Comparison of ENCODE assay signal across 7 mouse cellular contexts in the genomic region with DNA sequence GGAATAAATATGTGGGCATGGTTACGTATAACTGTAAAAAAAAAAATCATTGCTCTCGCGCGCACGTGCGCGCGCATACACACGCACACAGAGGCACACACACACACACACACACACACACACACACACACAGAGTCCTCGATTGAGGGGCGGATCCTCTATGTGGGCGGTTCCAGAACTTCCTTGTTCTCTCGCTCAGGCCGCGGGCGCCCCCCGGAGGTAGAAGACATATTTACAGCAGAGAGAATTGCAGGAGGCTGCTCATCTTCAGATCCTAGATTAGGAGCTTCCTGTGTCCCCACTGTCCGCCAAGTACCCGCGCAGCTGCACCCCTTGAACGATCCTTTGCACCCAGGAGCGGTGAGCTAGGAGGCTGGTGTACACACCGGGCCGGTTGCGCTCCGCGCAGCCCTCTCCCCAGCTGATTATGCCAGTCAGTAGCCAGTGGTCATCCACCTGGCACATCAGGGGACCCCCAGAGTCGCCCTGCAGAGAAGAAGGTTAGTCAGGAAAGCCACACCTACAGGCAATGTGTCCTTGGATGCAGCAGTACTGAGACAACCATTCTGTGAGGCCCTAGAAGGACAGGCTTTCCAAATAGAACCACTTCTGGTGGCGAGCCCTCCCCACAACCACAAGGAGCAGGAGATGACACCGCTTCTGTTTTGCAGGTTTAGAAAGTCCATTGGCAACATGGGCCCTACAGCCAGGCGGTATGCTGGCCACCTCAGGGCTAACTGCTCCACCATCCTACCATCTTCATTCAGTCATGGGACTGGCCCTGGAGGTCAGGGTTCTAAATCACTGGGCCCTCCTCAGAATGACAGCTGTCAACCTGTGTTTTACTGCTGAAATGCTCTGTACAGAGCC. TPM values are rescaled to one million over a fixed set of nuclear protein-coding genes. Genes with fewer than 3 reads are reported as not detected.
DNase-seq lines count a peak whose midpoint lies in the region; ATAC-seq and TF ChIP-seq lines count a peak whose summit lies in the region.

No protein-coding gene starts in this region.

- 0 out of 2 replicates have a peak, but pooled peaks have one; percentile 48 for ATAC-seq in embryonic facial prominence, embryonic 13.5 days (ENCODE audit: insufficient number of reproducible peaks, insufficient read depth, low FRiP score, low TSS enrichment, low read depth)
- ATAC-seq in limb, embryonic 14.5 days (ENCODE audit: low FRiP score, low read depth): peak; percentile 83
- peak; percentile 83 for ATAC-seq in midbrain, postnatal 0 days (ENCODE audit: low FRiP score)

- no peaks in the 10 kb centered on the region for H3K9me3 ChIP-seq in embryonic facial prominence, embryonic 13.5 days
- no peaks in the 10 kb centered on the region for H3K9me3 ChIP-seq in limb, embryonic 14.5 days (ENCODE audit: control insufficient read depth, low read length)
- no peaks in the 10 kb centered on the region for H3K9me3 ChIP-seq in midbrain, postnatal 0 days (ENCODE audit: low read length)

- H3K27ac ChIP-seq in embryonic facial prominence, embryonic 13.5 days: no peak overlapping the region
- no peak overlapping the region for H3K27ac ChIP-seq in limb, embryonic 14.5 days (replicated peaks; ENCODE audit: low read depth, low read length)
- H3K27ac ChIP-seq in midbrain, postnatal 0 days (ENCODE audit: low read depth, low read length): 0 out of 2 replicates have a peak overlapping the region, but pooled peaks have one; percentile 44

- no peaks in the 10 kb centered on the region for H3K36me3 ChIP-seq in embryonic facial prominence, embryonic 13.5 days
- H3K36me3 ChIP-seq in limb, embryonic 14.5 days (ENCODE audit: control insufficient read depth, insufficient read depth, low read length): no peaks in the 10 kb centered on the region
- no peaks in the 10 kb centered on the region for H3K36me3 ChIP-seq in midbrain, postnatal 0 days (ENCODE audit: insufficient read depth, low read length)

- TF ChIP-seq CTCF in midbrain, postnatal 0 days (IDR thresholded peaks at IDR 0.05): peak; percentile 86

- WGBS in embryonic facial prominence, embryonic 13.5 days: 12% methylated on average over 31 of the region's 31 CpGs
- WGBS in limb, embryonic 14.5 days: 13% methylated on average over 31 of the region's 31 CpGs
- WGBS in midbrain, postnatal 0 days: 9% methylated on average over 31 of the region's 31 CpGs

- H3K9ac ChIP-seq in embryonic facial prominence, embryonic 13.5 days: peak overlapping the region; percentile 64
- H3K9ac ChIP-seq in limb, embryonic 14.5 days (ENCODE audit: low read depth, low read length, severe bottlenecking): peak overlapping the region; percentile 49; the same call in 1 of the 2 replicates
- peak overlapping the region; percentile 59 for H3K9ac ChIP-seq in midbrain, postnatal 0 days (replicated peaks; ENCODE audit: low read length, poor library complexity, severe bottlenecking)

- DNase-seq in adrenal gland, postnatal 36 days: peak; percentile 94 to 95
- peak; percentile 59 to 79 for DNase-seq in heart, adult 9 months (ENCODE audit: low spot score in 2 of 2)
- DNase-seq in kidney, adult 9 months: peak; percentile 96
- peak; percentile 91 for DNase-seq in limb, embryonic 14.5 days (ENCODE audit: low spot score)
- DNase-seq in midbrain, postnatal 0 days (ENCODE audit: low spot score): peak; percentile 95
- peak; percentile 73 to 91 for DNase-seq in spleen, postnatal 10 days (ENCODE audit: low spot score in 2 of 2)

- H3K4me2 ChIP-seq in embryonic facial prominence, embryonic 13.5 days: peak overlapping the region; percentile 63
- H3K4me2 ChIP-seq in limb, embryonic 14.5 days (replicated peaks; ENCODE audit: low read depth, low read length, severe bottlenecking): peak overlapping the region; percentile 52
- H3K4me2 ChIP-seq in midbrain, postnatal 0 days (ENCODE audit: low read depth, low read length, poor library complexity, severe bottlenecking): peak overlapping the region; percentile 56

- peaks cover 8% of the 10 kb centered on the region for H3K4me1 ChIP-seq in embryonic facial prominence, embryonic 13.5 days
- peaks cover 4% of the 10 kb centered on the region; the same call in 1 of the 2 replicates for H3K4me1 ChIP-seq in limb, embryonic 14.5 days (ENCODE audit: control insufficient read depth, insufficient read depth, low read length)
- no peaks in the 10 kb centered on the region for H3K4me1 ChIP-seq in midbrain, postnatal 0 days (ENCODE audit: insufficient read depth, low read length)

- TF ChIP-seq POLR2A in limb, embryonic 14.5 days (IDR thresholded peaks at IDR 0.05; ENCODE audit: borderline replicate concordance, extremely low read depth, insufficient read depth, insufficient read length): no peak

- 0 out of 2 replicates have a peak, but pooled peaks cover 12% of the 10 kb centered on the region for H3K27me3 ChIP-seq in embryonic facial prominence, embryonic 13.5 days
- no peaks in the 10 kb centered on the region for H3K27me3 ChIP-seq in limb, embryonic 14.5 days (ENCODE audit: control insufficient read depth, insufficient read depth, low read length)
- no peaks in the 10 kb centered on the region for H3K27me3 ChIP-seq in midbrain, postnatal 0 days (ENCODE audit: insufficient read depth, low read length)

- H3K4me3 ChIP-seq in embryonic facial prominence, embryonic 13.5 days: peak overlapping the region; percentile 37
- peak overlapping the region; percentile 27 for H3K4me3 ChIP-seq in limb, embryonic 14.5 days (replicated peaks; ENCODE audit: low read length)
- H3K4me3 ChIP-seq in midbrain, postnatal 0 days (ENCODE audit: low read depth, low read length): peak overlapping the region; percentile 23; the same call in 1 of the 2 replicates

RNA-seq across cellular contexts. Expression of a gene that starts 4.1 kb away (rescaled TPM):
- not detected for total RNA-seq in adrenal gland, postnatal 36 days (2021)
- 2.2 and 2.5 TPM in 2 replicates for polyA plus RNA-seq in embryonic facial prominence, embryonic 13.5 days (2015; fragmentation: Nextera tagmentation; extraction: Ambion mirVana)
- polyA plus RNA-seq in limb, embryonic 14.5 days (2012; rRNA removed): 0.54 and 0.72 TPM in 2 replicates
- polyA plus RNA-seq in limb, embryonic 14.5 days (2014; fragmentation: Nextera tagmentation; extraction: Ambion mirVana): 0.44 and 0.51 TPM in 2 replicates
- total RNA-seq in midbrain, postnatal 0 days (2014; rRNA removed): not detected in 2 replicates
- polyA plus RNA-seq in midbrain, postnatal 0 days (2015; fragmentation: Nextera tagmentation; extraction: Ambion mirVana): 0.17 TPM in 1 of 2 replicates, not detected in the other

RNA-seq across cellular contexts. Expression of a gene that starts 13.4 kb away (rescaled TPM):
- under 1 TPM; 0.23 to 0.33 TPM for total RNA-seq in adrenal gland, postnatal 36 days (2021)
- polyA plus RNA-seq in embryonic facial prominence, embryonic 13.5 days (2015; fragmentation: Nextera tagmentation; extraction: Ambion mirVana): 0.18 TPM in 1 of 2 replicates, not detected in the other
- polyA plus RNA-seq in limb, embryonic 14.5 days (2012; rRNA removed): 0.06 TPM in 1 of 2 replicates, not detected in the other
- polyA plus RNA-seq in limb, embryonic 14.5 days (2014; fragmentation: Nextera tagmentation; extraction: Ambion mirVana): not detected in 2 replicates
- 1.8 TPM in 1 of 2 replicates, not detected in the other for total RNA-seq in midbrain, postnatal 0 days (2014; rRNA removed)
- 0.15 and 0.17 TPM in 2 replicates for polyA plus RNA-seq in midbrain, postnatal 0 days (2015; fragmentation: Nextera tagmentation; extraction: Ambion mirVana)

RNA-seq across cellular contexts. Expression of a gene that starts 38.7 kb away (rescaled TPM):
- not detected for total RNA-seq in adrenal gland, postnatal 36 days (2021)
- polyA plus RNA-seq in embryonic facial prominence, embryonic 13.5 days (2015; fragmentation: Nextera tagmentation; extraction: Ambion mirVana): not detected in 2 replicates
- polyA plus RNA-seq in limb, embryonic 14.5 days (2012; rRNA removed): 0.24 TPM in 1 of 2 replicates, not detected in the other
- not detected in 2 replicates for polyA plus RNA-seq in limb, embryonic 14.5 days (2014; fragmentation: Nextera tagmentation; extraction: Ambion mirVana)
- total RNA-seq in midbrain, postnatal 0 days (2014; rRNA removed): not detected in 2 replicates
- not detected in 2 replicates for polyA plus RNA-seq in midbrain, postnatal 0 days (2015; fragmentation: Nextera tagmentation; extraction: Ambion mirVana)

RNA-seq across cellular contexts. Expression of a gene that starts 44.1 kb away (rescaled TPM):
- under 1 TPM; 0.40 to 0.43 TPM for total RNA-seq in adrenal gland, postnatal 36 days (2021)
- 0.28 and 0.38 TPM in 2 replicates for polyA plus RNA-seq in embryonic facial prominence, embryonic 13.5 days (2015; fragmentation: Nextera tagmentation; extraction: Ambion mirVana)
- polyA plus RNA-seq in limb, embryonic 14.5 days (2012; rRNA removed): 0.82 and 1.4 TPM in 2 replicates
- polyA plus RNA-seq in limb, embryonic 14.5 days (2014; fragmentation: Nextera tagmentation; extraction: Ambion mirVana): 1.5 TPM in 2 replicates
- total RNA-seq in midbrain, postnatal 0 days (2014; rRNA removed): not detected in 2 replicates
- not detected in 2 replicates for polyA plus RNA-seq in midbrain, postnatal 0 days (2015; fragmentation: Nextera tagmentation; extraction: Ambion mirVana)

RNA-seq across cellular contexts. Expression of a gene that starts 52.3 kb away (rescaled TPM):
- total RNA-seq in adrenal gland, postnatal 36 days (2021): not detected
- not detected in 2 replicates for polyA plus RNA-seq in embryonic facial prominence, embryonic 13.5 days (2015; fragmentation: Nextera tagmentation; extraction: Ambion mirVana)
- polyA plus RNA-seq in limb, embryonic 14.5 days (2012; rRNA removed): not detected in 2 replicates
- polyA plus RNA-seq in limb, embryonic 14.5 days (2014; fragmentation: Nextera tagmentation; extraction: Ambion mirVana): not detected in 2 replicates
- total RNA-seq in midbrain, postnatal 0 days (2014; rRNA removed): not detected in 2 replicates
- not detected in 2 replicates for polyA plus RNA-seq in midbrain, postnatal 0 days (2015; fragmentation: Nextera tagmentation; extraction: Ambion mirVana)
